Comparison of ENCODE assay signal across 21 mouse cellular contexts in genomic region chr1:61903271-61904007, GRCm38 (mm10).
A peak's percentile ranks its signal among the peaks of the same experiment; 100 is the strongest.
DNase-seq lines count a peak whose midpoint lies in the region; ATAC-seq and TF ChIP-seq lines count a peak whose summit lies in the region.
"Had no signal": no experiment of that assay in that cellular context is flagged by ENCODE, and none has a peak within 500 bp of the region (broad histone marks: within the 10 kb centered on the region; RNA-seq: fewer than 3 reads in every experiment).

No protein-coding gene starts in this region.

- no peak overlapping the region for H3K27ac ChIP-seq in lung, embryonic 14.5 days (ENCODE audit: low read depth)
- H3K27ac ChIP-seq in lung, embryonic 16.5 days (ENCODE audit: low read length): no peak overlapping the region
- H3K27ac ChIP-seq: embryonic facial prominence, embryonic 12.5 days; embryonic facial prominence, embryonic 15.5 days; forebrain, embryonic 10.5 days; forebrain, embryonic 12.5 days had no signal

- peak; percentile 63; the same call in 1 of the 2 replicates for ATAC-seq in lung, embryonic 14.5 days (ENCODE audit: insufficient read depth)
- peak; percentile 70 for ATAC-seq in lung, embryonic 16.5 days (ENCODE audit: low read depth)
- ATAC-seq: activated CD4-positive, CD25-positive, alpha-beta regulatory T cell, adult 4 months; forebrain, embryonic 14.5 days; forebrain, embryonic 16.5 days; Patski had no signal

- H3K4me1 ChIP-seq in lung, embryonic 14.5 days (ENCODE audit: insufficient read depth): no peaks in the 10 kb centered on the region
- H3K4me1 ChIP-seq in lung, embryonic 16.5 days (replicated peaks; ENCODE audit: control insufficient read depth, insufficient read depth, low read length): no peaks in the 10 kb centered on the region; the same call in 1 of the 2 replicates
- H3K4me1 ChIP-seq: embryonic facial prominence, embryonic 12.5 days; embryonic facial prominence, embryonic 15.5 days had no signal

- H3K9ac ChIP-seq in lung, embryonic 14.5 days: no peak overlapping the region
- no peak overlapping the region for H3K9ac ChIP-seq in lung, embryonic 16.5 days (ENCODE audit: low read length)
- H3K9ac ChIP-seq: embryonic facial prominence, embryonic 12.5 days; embryonic facial prominence, embryonic 15.5 days; forebrain, embryonic 12.5 days had no signal

- no peaks in the 10 kb centered on the region for H3K27me3 ChIP-seq in lung, embryonic 14.5 days (ENCODE audit: insufficient read depth, low read length)
- H3K27me3 ChIP-seq in lung, embryonic 16.5 days (ENCODE audit: control insufficient read depth, insufficient read depth, low read depth, low read length): no peaks in the 10 kb centered on the region
- H3K27me3 ChIP-seq: embryonic facial prominence, embryonic 12.5 days; embryonic facial prominence, embryonic 15.5 days; forebrain, embryonic 12.5 days; Patski had no signal

- no peak overlapping the region for H3K4me2 ChIP-seq in lung, embryonic 14.5 days
- no peak overlapping the region for H3K4me2 ChIP-seq in lung, embryonic 16.5 days (ENCODE audit: low read depth, low read length)
- H3K4me2 ChIP-seq: embryonic facial prominence, embryonic 12.5 days; embryonic facial prominence, embryonic 15.5 days; forebrain, embryonic 12.5 days had no signal

- peak; percentile 47 for DNase-seq in lung, embryonic 14.5 days
- DNase-seq in lung, postnatal 36 days: no peak
- no peak for DNase-seq in lung, postnatal 25 days (ENCODE audit: low spot score)
- no peak for DNase-seq in cerebellum, postnatal 10 days
- DNase-seq: adrenal gland, adult 8-10 months; adrenal gland, postnatal 14 days; adrenal gland, postnatal 36 days; cerebellum, adult 11-12 months; cerebellum, adult 2 months; cerebellum, adult 9-10 months; cerebellum, postnatal 36 days had no signal

- H3K36me3 ChIP-seq in lung, embryonic 14.5 days (ENCODE audit: insufficient read depth): no peaks in the 10 kb centered on the region
- H3K36me3 ChIP-seq in lung, embryonic 16.5 days (ENCODE audit: control insufficient read depth, insufficient read depth, low read length): no peaks in the 10 kb centered on the region
- H3K36me3 ChIP-seq: embryonic facial prominence, embryonic 12.5 days; embryonic facial prominence, embryonic 15.5 days; forebrain, embryonic 10.5 days; forebrain, embryonic 12.5 days had no signal

- no peak for TF ChIP-seq CTCF in lung, embryonic 14.5 days (IDR thresholded peaks at IDR 0.05; ENCODE audit: low read depth)

- 36% methylated on average over 4 of the region's 4 CpGs for WGBS in lung, embryonic 14.5 days
- 45% methylated on average over 4 of the region's 4 CpGs for WGBS in lung, embryonic 16.5 days

- no peaks in the 10 kb centered on the region for H3K9me3 ChIP-seq in lung, embryonic 14.5 days (ENCODE audit: low read depth, low read length)
- H3K9me3 ChIP-seq in lung, embryonic 16.5 days (ENCODE audit: control insufficient read depth, low read length): no peaks in the 10 kb centered on the region
- H3K9me3 ChIP-seq: embryonic facial prominence, embryonic 12.5 days; embryonic facial prominence, embryonic 15.5 days; forebrain, embryonic 10.5 days; forebrain, embryonic 12.5 days had no signal

- no peak overlapping the region for H3K4me3 ChIP-seq in lung, embryonic 14.5 days (ENCODE audit: low read depth, low read length)
- H3K4me3 ChIP-seq in lung, embryonic 16.5 days (ENCODE audit: low read length): no peak overlapping the region
- H3K4me3 ChIP-seq: embryonic facial prominence, embryonic 12.5 days; embryonic facial prominence, embryonic 15.5 days; erythroblast, embryonic 14.5 days; forebrain, embryonic 10.5 days; forebrain, embryonic 12.5 days had no signal
